ENCODE assay signal across 8 mouse cellular contexts in genomic region chr5:111261162-111261561, GRCm38 (mm10).
DNase-seq lines count a peak whose midpoint lies in the region; ATAC-seq and TF ChIP-seq lines count a peak whose summit lies in the region.
"Not testable (repeated sequence)": the region's sequence is repeated elsewhere in the genome, so short reads cannot be mapped to it uniquely, and the experiment has no call there.

No protein-coding gene starts in this region.

- peaks cover 16% of the 10 kb centered on the region for H3K27me3 ChIP-seq in heart, embryonic 12.5 days (replicated peaks)
- not testable (repeated sequence) for H3K27me3 ChIP-seq in heart, embryonic 16.5 days (ENCODE audit: control insufficient read depth, insufficient read depth, low read length); lung, embryonic 15.5 days

- not testable (repeated sequence) for H3K9ac ChIP-seq in heart, embryonic 12.5 days; heart, embryonic 16.5 days (ENCODE audit: low read length); lung, embryonic 15.5 days

- intact Hi-C loops in gastrocnemius, adult 2 months (cut with DNase I) = not testable (repeated sequence)

- 62% methylated on average over 1 of the region's 1 CpGs for WGBS in heart, embryonic 12.5 days
- WGBS in heart, embryonic 16.5 days = 87% methylated on average over 1 of the region's 1 CpGs
- 78% methylated on average over 1 of the region's 1 CpGs for WGBS in lung, embryonic 15.5 days

- H3K9me3 ChIP-seq in heart, embryonic 12.5 days (replicated peaks); heart, embryonic 16.5 days (replicated peaks; ENCODE audit: control insufficient read depth, low read length); lung, embryonic 15.5 days: not testable (repeated sequence)

- H3K4me2 ChIP-seq in heart, embryonic 12.5 days; heart, embryonic 16.5 days (ENCODE audit: low read depth, low read length); lung, embryonic 15.5 days: not testable (repeated sequence)

- H3K4me3 ChIP-seq in brown adipose tissue, adult 24 weeks (ENCODE audit: insufficient read depth, low read depth, low read length); gastrocnemius, adult 2 months; heart, embryonic 12.5 days; heart, embryonic 16.5 days (ENCODE audit: low read length); lung, embryonic 15.5 days: not testable (repeated sequence)

- H3K36me3 ChIP-seq in heart, embryonic 12.5 days; heart, embryonic 16.5 days (ENCODE audit: control insufficient read depth, insufficient read depth); lung, embryonic 15.5 days: not testable (repeated sequence)

- H3K4me1 ChIP-seq in brown adipose tissue, adult 24 weeks (ENCODE audit: control insufficient read depth, insufficient read depth, insufficient read length, low read length) = peaks cover 38% of the 10 kb centered on the region
- peaks cover 44% of the 10 kb centered on the region for H3K4me1 ChIP-seq in heart, embryonic 12.5 days (replicated peaks)
- peaks cover 25% of the 10 kb centered on the region for H3K4me1 ChIP-seq in heart, embryonic 16.5 days (ENCODE audit: control insufficient read depth, insufficient read depth, low read length)
- H3K4me1 ChIP-seq in lung, embryonic 15.5 days = peaks cover 42% of the 10 kb centered on the region

- not testable (repeated sequence) for TF ChIP-seq CTCF in gastrocnemius, adult 2 months (IDR thresholded peaks at IDR 0.05)

- peak overlapping the region; percentile 84 for H3K27ac ChIP-seq in brown adipose tissue, adult 24 weeks (replicated peaks; ENCODE audit: low read depth, low read length)
- peak overlapping the region; percentile 79 for H3K27ac ChIP-seq in gastrocnemius, adult 2 months
- H3K27ac ChIP-seq in heart, embryonic 12.5 days (ENCODE audit: poor library complexity, severe bottlenecking) = peak overlapping the region; percentile 84; the same call in 1 of the 2 replicates
- H3K27ac ChIP-seq in heart, embryonic 16.5 days (ENCODE audit: low read length) = peak overlapping the region; percentile 10; the same call in 1 of the 2 replicates
- H3K27ac ChIP-seq in lung, embryonic 15.5 days = 0 out of 2 replicates have a peak overlapping the region, but pooled peaks have one; percentile 84

- peak; percentile 33 for DNase-seq in A20 (ENCODE audit: low read depth, low spot score)
- not testable (repeated sequence) for DNase-seq in gastrocnemius, adult 2 months
- peak; percentile 38 for DNase-seq in induced T-regulatory cell, adult 2 months (ENCODE audit: low read depth)

- peak; percentile 62 for ATAC-seq in CD4-positive, CD25-positive, alpha-beta regulatory T cell, adult 4 months
- not testable (repeated sequence) for ATAC-seq in heart, embryonic 12.5 days (ENCODE audit: insufficient number of reproducible peaks, low FRiP score); heart, embryonic 16.5 days (replicated peaks; ENCODE audit: extremely low read depth, insufficient read depth, low FRiP score); lung, embryonic 15.5 days (ENCODE audit: borderline replicate concordance, extremely low read depth, low FRiP score, low TSS enrichment)

Comparison
In these comparisons a context has a peak if more than half of its experiments do, and no peak if none do; other contexts are left out.
1. H3K27ac ChIP-seq: peak in every context shown above with its lines; median percentile 84 in brown adipose tissue, adult 24 weeks; 84 in heart, embryonic 12.5 days; 84 in lung, embryonic 15.5 days; 79 in gastrocnemius, adult 2 months; 10 in heart, embryonic 16.5 days.